In the genomic region with DNA sequence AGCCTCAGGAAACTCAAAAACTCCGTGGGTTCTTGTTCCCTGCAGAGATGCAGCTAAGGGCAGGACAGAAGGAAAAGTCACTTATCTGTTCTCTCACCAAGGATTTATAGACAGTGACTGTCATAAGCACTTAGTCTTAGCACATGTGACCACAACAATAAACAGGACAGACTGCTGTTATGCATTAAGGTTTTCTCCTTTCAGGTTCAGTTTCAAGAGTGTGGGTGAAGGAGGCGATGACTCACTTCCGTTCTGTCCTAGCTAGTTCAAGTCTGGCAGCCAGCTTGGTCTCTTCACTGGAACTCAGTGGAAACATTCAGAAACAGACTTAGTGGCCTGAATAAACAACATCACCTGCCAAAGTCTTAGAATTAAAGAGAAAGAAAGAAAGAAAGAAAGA, we compare ENCODE assay signal across 11 mouse cellular contexts.
DNase-seq lines count a peak whose midpoint lies in the region; TF ChIP-seq lines count a peak whose summit lies in the region.
"Had no signal": no experiment of that assay in that cellular context is flagged by ENCODE, and none has a peak within 500 bp of the region (broad histone marks: within the 10 kb centered on the region; RNA-seq: fewer than 3 reads in every experiment).

No protein-coding gene starts in this region.

- no peaks in the 10 kb centered on the region for H3K4me1 ChIP-seq in thymus, adult 2 months (replicated peaks; ENCODE audit: control insufficient read depth, insufficient read depth, low read length)
- H3K4me1 ChIP-seq: heart, embryonic 15.5 days had no signal

- WGBS in thymus, adult 2 months: 57% methylated on average over 3 of the region's 3 CpGs

- peak; percentile 12 for DNase-seq in thymus, adult 2 months
- no peak for DNase-seq in thymus, postnatal 4 days
- DNase-seq in NIH3T3 (ENCODE audit: low read depth): peak; percentile 57
- peak; percentile 22 to 24 for DNase-seq in heart, postnatal 10 days
- DNase-seq in thymus, postnatal 14 days: peak; percentile 25
- DNase-seq in cerebellum, adult 9-11 months: no peak
- DNase-seq in liver: no peak
- DNase-seq: adrenal gland, postnatal 25 days; kidney, adult 8-10 months had no signal

- no peak overlapping the region for H3K27ac ChIP-seq in thymus, adult 2 months (ENCODE audit: control insufficient read depth, insufficient read depth, low read length)
- H3K27ac ChIP-seq: heart, embryonic 15.5 days; macrophage had no signal

- TF ChIP-seq POLR2A in thymus, adult 2 months (IDR thresholded peaks at IDR 0.05; ENCODE audit: control insufficient read depth, extremely low read depth, insufficient read depth, low read length, poor library complexity): no peak

- no peak overlapping the region for H3K4me3 ChIP-seq in thymus, adult 2 months (ENCODE audit: control insufficient read depth, insufficient read depth, low read length)
- H3K4me3 ChIP-seq: heart, embryonic 15.5 days had no signal

- H3K36me3 ChIP-seq in thymus, adult 2 months (ENCODE audit: control insufficient read depth, insufficient read depth, low read length): no peaks in the 10 kb centered on the region
- H3K36me3 ChIP-seq: heart, embryonic 15.5 days had no signal

- TF ChIP-seq CTCF in thymus, adult 2 months (IDR thresholded peaks at IDR 0.05; ENCODE audit: borderline replicate concordance, control insufficient read depth, extremely low read depth, insufficient read depth, low read length, poor library complexity): no peak

- intact Hi-C loops in heart, postnatal 10 days (cut with DNase I): loop anchor here (10.0 kb wide), 1 partner anchor 75 kb away; no protein-coding TSS in a partner anchor

- H3K27me3 ChIP-seq in thymus, adult 2 months (ENCODE audit: control insufficient read depth, insufficient read depth, low read length): no peaks in the 10 kb centered on the region
- H3K27me3 ChIP-seq: heart, embryonic 15.5 days had no signal

Comparison
In these comparisons a context has a peak if more than half of its experiments do, and no peak if none do; other contexts are left out.
1. DNase-seq: peak in thymus, adult 2 months (single experiment), NIH3T3 (single experiment), heart, postnatal 10 days (2 of 2) and thymus, postnatal 14 days (single experiment); none in thymus, postnatal 4 days (single experiment), cerebellum, adult 9-11 months (single experiment) and liver (single experiment).